Mouse (Mus musculus): ENCODE results near the gene Lgi1. TPM values are rescaled to one million over a fixed set of nuclear protein-coding genes. Genes with fewer than 3 reads are reported as not detected.

Gene Lgi1
- polyA plus RNA-seq, 1 experiment from 2014 or later: 0.12 TPM

- H3K4me1 ChIP-seq (replicated peaks): no peaks in the 10 kb centered on the region
- no peak for ATAC-seq (ENCODE audit: insufficient read depth)
- no peak overlapping the region for H3K9ac ChIP-seq
- no peaks in the 10 kb centered on the region for H3K27me3 ChIP-seq
- H3K27ac ChIP-seq (replicated peaks): no peak overlapping the region
- no peak overlapping the region for H3K4me3 ChIP-seq (replicated peaks)
- no peaks in the 10 kb centered on the region for H3K9me3 ChIP-seq (replicated peaks)
- H3K36me3 ChIP-seq (replicated peaks): no peaks in the 10 kb centered on the region
- 45% methylated on average over 2 of the region's 2 CpGs for WGBS (ENCODE audit: insufficient replicate concordance)
- H3K4me2 ChIP-seq: no peak overlapping the region
These were observed 86.9 kb downstream of the Lgi1 start for GRCm38 (mm10) chr19:38351202-38351601.

- H3K36me3 ChIP-seq (replicated peaks): no peaks in the 10 kb centered on the region
- H3K4me2 ChIP-seq: no peak overlapping the region
- no peak for ATAC-seq (ENCODE audit: insufficient read depth)
- no peaks in the 10 kb centered on the region for H3K27me3 ChIP-seq
- no peak overlapping the region for H3K27ac ChIP-seq (replicated peaks)
- H3K4me3 ChIP-seq (replicated peaks): no peak overlapping the region
- WGBS (ENCODE audit: insufficient replicate concordance): 62% methylated on average over 3 of the region's 3 CpGs
- H3K9me3 ChIP-seq (replicated peaks): no peaks in the 10 kb centered on the region
- H3K4me1 ChIP-seq (replicated peaks): no peaks in the 10 kb centered on the region
- no peak overlapping the region for H3K9ac ChIP-seq
These were observed 87.4 kb downstream of the Lgi1 start for GRCm38 (mm10) chr19:38351728-38352127.

GRCm38 (mm10) chr19:38352495-38353130, 88.3 kb downstream of the Lgi1 start:
- Histone ChIP-seq H3K4me2 (no peak overlapping the region), H3K4me1 (replicated peaks) (no peaks in the 10 kb centered on the region), H3K36me3 (replicated peaks) (no peaks in the 10 kb centered on the region), H3K4me3 (replicated peaks) (no peak overlapping the region), H3K27ac (replicated peaks) (no peak overlapping the region), H3K9ac (no peak overlapping the region), H3K27me3 (no peaks in the 10 kb centered on the region), H3K9me3 (replicated peaks) (no peaks in the 10 kb centered on the region)
- 22% methylated on average over 6 of the region's 6 CpGs for WGBS (ENCODE audit: insufficient replicate concordance)
- ATAC-seq (ENCODE audit: insufficient read depth): no peak

- H3K4me2 ChIP-seq: no peak overlapping the region
- WGBS (ENCODE audit: insufficient replicate concordance): 56% methylated on average over 1 of the region's 1 CpGs
- H3K36me3 ChIP-seq (replicated peaks): no peaks in the 10 kb centered on the region
- H3K27ac ChIP-seq (replicated peaks): no peak overlapping the region
- no peak overlapping the region for H3K9ac ChIP-seq
- H3K9me3 ChIP-seq (replicated peaks): no peaks in the 10 kb centered on the region
- H3K4me1 ChIP-seq (replicated peaks): no peaks in the 10 kb centered on the region
- no peak overlapping the region for H3K4me3 ChIP-seq (replicated peaks)
- ATAC-seq (ENCODE audit: insufficient read depth): no peak
- H3K27me3 ChIP-seq: no peaks in the 10 kb centered on the region
These were observed 89.9 kb downstream of the Lgi1 start for GRCm38 (mm10) chr19:38354279-38354678.

- 49% methylated on average over 10 of the region's 10 CpGs for WGBS (ENCODE audit: insufficient replicate concordance)
- H3K27me3 ChIP-seq: no peaks in the 10 kb centered on the region
- ATAC-seq (ENCODE audit: insufficient read depth): no peak
These were observed 90.6 kb downstream of the Lgi1 start for GRCm38 (mm10) chr19:38354819-38355360.

GRCm38 (mm10) chr19:38356211-38356828, 92.0 kb downstream of the Lgi1 start:
- Histone ChIP-seq H3K4me2 (no peak overlapping the region), H3K4me1 (replicated peaks) (no peaks in the 10 kb centered on the region)

More at GRCm38 (mm10) chr19:38354819-38355360, 90.6 kb downstream of the Lgi1 start:
- Histone ChIP-seq H3K4me2 (no peak overlapping the region), H3K9ac (no peak overlapping the region), H3K4me3 (replicated peaks) (no peak overlapping the region), H3K4me1 (replicated peaks) (no peaks in the 10 kb centered on the region), H3K9me3 (replicated peaks) (no peaks in the 10 kb centered on the region), H3K36me3 (replicated peaks) (no peaks in the 10 kb centered on the region), H3K27ac (replicated peaks) (no peak overlapping the region)

GRCm38 (mm10) chr19:38357956-38358623, 93.8 kb downstream of the Lgi1 start:
- H3K27ac ChIP-seq (replicated peaks): no peak overlapping the region
- no peaks in the 10 kb centered on the region for H3K9me3 ChIP-seq (replicated peaks)
- H3K9ac ChIP-seq: no peak overlapping the region
- no peak for ATAC-seq (ENCODE audit: insufficient read depth)
- no peak overlapping the region for H3K4me3 ChIP-seq (replicated peaks)
- WGBS (ENCODE audit: insufficient replicate concordance): 42% methylated on average over 9 of the region's 9 CpGs
- H3K27me3 ChIP-seq: no peaks in the 10 kb centered on the region
- H3K36me3 ChIP-seq (replicated peaks): no peaks in the 10 kb centered on the region
- no peaks in the 10 kb centered on the region for H3K4me1 ChIP-seq (replicated peaks)
- no peak overlapping the region for H3K4me2 ChIP-seq

More at GRCm38 (mm10) chr19:38356211-38356828, 92.0 kb downstream of the Lgi1 start:
- ATAC-seq (ENCODE audit: insufficient read depth): no peak
- no peaks in the 10 kb centered on the region for H3K9me3 ChIP-seq (replicated peaks)
- no peaks in the 10 kb centered on the region for H3K36me3 ChIP-seq (replicated peaks)
- H3K27ac ChIP-seq (replicated peaks): no peak overlapping the region
- no peaks in the 10 kb centered on the region for H3K27me3 ChIP-seq
- 60% methylated on average over 8 of the region's 8 CpGs for WGBS (ENCODE audit: insufficient replicate concordance)
- no peak overlapping the region for H3K4me3 ChIP-seq (replicated peaks)
- no peak overlapping the region for H3K9ac ChIP-seq

- Histone ChIP-seq H3K9ac (no peak overlapping the region), H3K36me3 (replicated peaks) (no peaks in the 10 kb centered on the region), H3K27me3 (no peaks in the 10 kb centered on the region), H3K4me3 (replicated peaks) (no peak overlapping the region), H3K4me2 (no peak overlapping the region), H3K27ac (replicated peaks) (no peak overlapping the region), H3K9me3 (replicated peaks) (no peaks in the 10 kb centered on the region), H3K4me1 (replicated peaks) (no peaks in the 10 kb centered on the region)
- WGBS (ENCODE audit: insufficient replicate concordance): 61% methylated on average over 1 of the region's 1 CpGs
- ATAC-seq (ENCODE audit: insufficient read depth): no peak
These were observed 95.0 kb downstream of the Lgi1 start for GRCm38 (mm10) chr19:38359287-38359686.

Other genes starting within 250 kb of the Lgi1 start
- gene Myof, start 221.0 kb upstream of the Lgi1 start, polyA plus RNA-seq (2015; fragmentation: Nextera tagmentation; extraction: Ambion mirVana): 1.1 and 1.6 TPM in 2 replicates
- 4.7 and 5.3 TPM in 2 replicates for gene Cep55, start 209.5 kb upstream of the Lgi1 start, polyA plus RNA-seq (2015; fragmentation: Nextera tagmentation; extraction: Ambion mirVana)
- gene Ffar4, start 167.5 kb upstream of the Lgi1 start, polyA plus RNA-seq (2015; fragmentation: Nextera tagmentation; extraction: Ambion mirVana): 0.16 and 0.20 TPM in 2 replicates
- gene Rbp4, start 139.3 kb upstream of the Lgi1 start, polyA plus RNA-seq (2015; fragmentation: Nextera tagmentation; extraction: Ambion mirVana): 1,815 and 1,906 TPM in 2 replicates
- gene Pde6c, start 131.8 kb upstream of the Lgi1 start, polyA plus RNA-seq (2015; fragmentation: Nextera tagmentation; extraction: Ambion mirVana): 5.5 and 5.8 TPM in 2 replicates
- gene Fra10ac1, start 40.4 kb upstream of the Lgi1 start, polyA plus RNA-seq (2015; fragmentation: Nextera tagmentation; extraction: Ambion mirVana): 10.9 and 11.1 TPM in 2 replicates
- 3.9 and 4.2 TPM in 2 replicates for gene Slc35g1, start 131.4 kb downstream of the Lgi1 start, polyA plus RNA-seq (2015; fragmentation: Nextera tagmentation; extraction: Ambion mirVana)
- 0.47 and 0.77 TPM in 2 replicates for gene Plce1, start 216.6 kb downstream of the Lgi1 start, polyA plus RNA-seq (2015; fragmentation: Nextera tagmentation; extraction: Ambion mirVana)

All from liver, embryonic 15.5 days (tissue).